Mouse (Mus musculus) heart, postnatal 0 days (tissue): ENCODE data around the gene Anp32e. TPM values are rescaled to one million over a fixed set of nuclear protein-coding genes. Genes with fewer than 3 reads are reported as not detected.

Experiments used
- ATAC-seq: fragments of 200-750 bp; cut with Nextera tagmentation; 2 replicates; pipeline ENCODE4 v1.8.0; 2017; ENCODE audit warnings: low read depth, moderate number of reproducible peaks, moderate library complexity; ENCODE audit not compliant: insufficient read depth
- DNase-seq: peaks from one replicate; pipeline ENCODE4 v3.0.0-alpha.2; 2016; ENCODE audit warnings: low spot score
- H3K27ac ChIP-seq: fragments of 300-500 bp; sonication (generic); 2 replicates; pipeline ENCODE4 v1.5.1; 2014; ENCODE audit warnings: low read depth, mild to moderate bottlenecking
- H3K27me3 ChIP-seq: fragments of 300-500 bp; sonication (generic); 2 replicates; pipeline ENCODE4 v1.6.1; 2014; ENCODE audit warnings: low read length, mixed read lengths; ENCODE audit not compliant: control insufficient read depth, insufficient read depth
- H3K36me3 ChIP-seq: fragments of 300-500 bp; sonication (generic); replicated peaks from 2 replicates; pipeline ENCODE4 v1.6.1; 2014; ENCODE audit warnings: low read length, mixed read lengths; ENCODE audit not compliant: control insufficient read depth, insufficient read depth
- H3K4me1 ChIP-seq: fragments of 300-500 bp; sonication (generic); 2 replicates; pipeline ENCODE4 v1.6.1; 2014; ENCODE audit warnings: antibody characterized with exemption; ENCODE audit not compliant: control insufficient read depth, insufficient read depth
- H3K4me2 ChIP-seq: fragments of 300-500 bp; sonication (generic); 2 replicates; pipeline ENCODE4 v1.6.1; 2014; ENCODE audit warnings: low read depth, mild to moderate bottlenecking, low read length, moderate library complexity
- H3K4me3 ChIP-seq: fragments of 300-500 bp; sonication (generic); 2 replicates; pipeline ENCODE4 v1.5.1; 2014; ENCODE audit warnings: low read depth, low read length
- H3K9ac ChIP-seq: fragments of 300-500 bp; sonication (generic); replicated peaks from 2 replicates; pipeline ENCODE4 v1.6.1; 2014; ENCODE audit warnings: low read depth, low read length, mixed read lengths
- H3K9me3 ChIP-seq: fragments of 300-500 bp; sonication (generic); replicated peaks from 2 replicates; pipeline ENCODE4 v1.6.1; 2016; ENCODE audit warnings: low read length; ENCODE audit not compliant: control insufficient read depth
- CTCF ChIP-seq: IDR thresholded peaks from 2 replicates; pipeline ENCODE4 v1.5.1; 2016; ENCODE audit warnings: antibody characterized with exemption, control low read depth, low read depth
- EP300 ChIP-seq: IDR thresholded peaks from 2 replicates; pipeline ENCODE4 v1.6.1; 2016; ENCODE audit warnings: antibody characterized with exemption, low read depth
- WGBS: fragments of 180-500 bp; shearing (Covaris S2); extraction: QIAGEN DNeasy Blood & Tissue Kit; methylation state at CpG from one replicate; pipeline ENCODE4 v1.1.7; 2014; 5-methylcytosine and 5-hydroxymethylcytosine counted together
- polyA plus RNA-seq: library from polyadenylated mRNA; unstranded; fragments of >200 nt; fragmentation: Nextera tagmentation; extraction: Ambion mirVana; gene quantifications from 2 replicates; pipeline ENCODE4 v1.2.1, GENCODE M21; 2015
- total RNA-seq: library from RNA; depleted of rRNA; stranded (reverse); fragments of >200 nt; gene quantifications from 2 replicates; pipeline ENCODE4 v1.2.3, GENCODE M21; 2014; ENCODE audit warnings: low replicate concordance

Anp32e gene
- total and polyA plus RNA-seq, 2 experiments from 2014 or later = 25.9 to 118 TPM

DNA sequence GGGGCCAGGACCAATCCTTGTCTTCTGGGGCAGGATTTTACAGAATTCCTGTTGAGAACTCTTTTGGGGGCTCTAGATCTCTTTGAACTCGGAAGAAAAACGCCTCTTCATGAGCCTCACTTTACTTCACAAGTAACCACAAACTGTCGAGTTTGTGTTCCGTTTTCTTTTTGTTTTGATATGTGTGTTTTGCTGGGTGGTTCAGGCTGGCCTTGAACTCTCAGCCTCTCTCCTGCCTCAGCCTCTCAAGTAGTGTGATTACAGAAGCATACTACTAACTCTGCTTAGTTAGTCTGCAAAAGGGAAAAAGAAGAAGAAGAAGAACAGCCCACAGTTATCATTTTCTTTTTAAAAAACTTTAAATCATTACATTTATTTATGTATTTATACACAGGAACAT lies 4.9 kb upstream of the Anp32e start:
- TF ChIP-seq EP300 = no peak
- TF ChIP-seq CTCF = no peak
- Histone ChIP-seq H3K9ac (no peak overlapping the region), H3K27me3 (no peaks in the 10 kb centered on the region), H3K27ac (peak overlapping the region; percentile 6; the same call in 1 of the 2 replicates), H3K36me3 (no peaks in the 10 kb centered on the region), H3K4me1 (no peaks in the 10 kb centered on the region; the same call in 1 of the 2 replicates), H3K4me2 (no peak overlapping the region), H3K9me3 (no peaks in the 10 kb centered on the region), H3K4me3 (no peak overlapping the region)
- DNase-seq (no peak), ATAC-seq (no peak)
- 53% methylated on average over 4 of the region's 4 CpGs for WGBS

DNA sequence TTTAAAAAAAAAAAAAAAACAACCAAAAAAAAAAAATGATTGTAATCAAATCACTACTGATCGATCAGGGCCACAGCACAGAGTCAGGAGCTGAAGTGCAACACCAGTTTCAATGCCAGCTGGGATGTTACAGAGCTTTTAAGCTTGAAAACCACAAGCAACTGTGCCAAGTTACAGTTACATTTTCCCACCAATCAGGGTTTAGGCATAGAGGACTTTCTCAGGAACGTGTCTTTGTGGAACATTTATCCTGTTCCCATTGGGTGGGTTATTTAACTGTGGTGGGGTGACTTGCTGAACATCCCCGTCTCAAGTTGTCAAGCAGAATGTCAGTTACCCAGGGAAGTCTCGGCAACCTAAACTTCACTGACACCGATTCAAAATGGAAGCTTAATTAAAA lies 4.0 kb upstream of the Anp32e start:
- Histone ChIP-seq H3K27me3 (no peaks in the 10 kb centered on the region), H3K36me3 (no peaks in the 10 kb centered on the region), H3K9ac (no peak overlapping the region), H3K9me3 (no peaks in the 10 kb centered on the region), H3K4me1 (no peaks in the 10 kb centered on the region; the same call in 1 of the 2 replicates), H3K4me2 (no peak overlapping the region), H3K4me3 (no peak overlapping the region), H3K27ac (no peak overlapping the region; the same call in 1 of the 2 replicates)
- WGBS = 71% methylated on average over 5 of the region's 5 CpGs
- no peak for ATAC-seq
- no peak for DNase-seq
- no peak for TF ChIP-seq CTCF
- TF ChIP-seq EP300 = no peak

DNA sequence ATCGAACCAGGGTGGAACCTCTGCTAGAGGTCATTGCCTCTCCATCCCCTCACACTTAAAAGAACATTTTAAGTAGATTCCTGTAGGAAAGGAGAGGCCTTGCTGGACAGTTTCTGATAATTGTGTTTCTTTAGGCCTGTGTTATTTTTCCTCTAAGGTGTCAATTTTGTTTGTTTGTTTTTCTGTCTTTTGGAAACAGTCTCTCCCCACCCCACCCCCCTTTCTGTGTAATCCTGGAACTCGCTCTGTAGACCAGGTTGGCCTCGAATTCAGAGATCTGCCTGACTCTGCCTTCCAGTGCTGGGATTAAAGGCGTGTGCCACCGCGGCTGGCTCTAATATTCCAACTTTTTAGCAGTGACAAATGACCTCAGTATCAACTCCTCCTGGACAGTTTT lies 787 bp upstream of the Anp32e start:
- H3K4me2 ChIP-seq = peak overlapping the region; percentile 76
- peak overlapping the region; percentile 74 for H3K4me3 ChIP-seq
- peaks cover 6% of the 10 kb centered on the region; the same call in 1 of the 2 replicates for H3K4me1 ChIP-seq
- ATAC-seq (no peak), DNase-seq (no peak)
- no peaks in the 10 kb centered on the region for H3K27me3 ChIP-seq
- no peaks in the 10 kb centered on the region for H3K9me3 ChIP-seq
- peak overlapping the region; percentile 53 for H3K9ac ChIP-seq
- H3K27ac ChIP-seq = peak overlapping the region; percentile 82
- 31% methylated on average over 6 of the region's 6 CpGs for WGBS
- H3K36me3 ChIP-seq = 0 out of 2 replicates have a peak, but pooled peaks cover 2% of the 10 kb centered on the region
- TF ChIP-seq EP300 (no peak), CTCF (no peak)

DNA sequence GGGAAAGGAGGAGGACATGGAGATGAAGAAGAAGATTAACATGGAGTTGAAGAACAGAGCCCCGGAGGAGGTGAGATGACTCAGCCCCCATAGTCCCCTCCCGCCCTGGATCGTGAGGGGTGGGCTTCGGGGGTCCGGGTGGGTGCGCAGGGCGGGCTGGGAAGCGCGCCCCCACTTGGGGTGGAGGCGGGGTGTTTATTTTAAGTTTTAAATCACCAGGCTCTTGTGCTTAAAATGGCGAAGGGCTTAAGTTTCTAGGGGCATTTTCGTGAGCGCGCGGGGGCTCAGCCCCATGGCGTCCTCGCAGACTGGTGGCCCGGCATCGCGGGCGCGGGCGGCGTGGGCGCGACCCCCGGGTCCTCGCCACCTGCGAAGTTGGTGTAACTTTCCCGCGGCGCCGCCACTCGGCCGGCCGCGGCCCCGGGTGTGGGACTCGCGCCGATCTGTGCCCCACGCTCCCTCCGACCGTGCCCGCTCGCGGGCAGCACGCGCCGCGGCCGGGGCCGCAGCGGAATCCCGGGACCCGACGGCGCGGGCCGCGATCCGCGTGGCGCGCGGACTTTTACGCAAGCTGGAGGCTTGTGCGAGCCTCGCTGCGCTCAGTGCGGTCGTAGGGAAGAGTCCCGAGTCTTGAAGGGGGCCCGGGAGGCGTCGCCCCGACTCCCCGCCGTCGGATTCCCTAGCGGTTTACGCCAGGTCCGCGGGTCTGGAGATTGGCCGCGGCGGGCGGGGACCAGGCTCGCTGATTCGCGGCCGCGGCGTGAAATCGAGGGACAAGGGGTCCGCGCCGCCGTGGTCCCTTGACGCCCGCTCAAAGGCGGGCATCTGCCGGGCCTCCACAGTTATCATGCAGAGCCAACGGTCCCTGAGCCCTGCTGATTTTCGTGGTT lies 780 bp downstream of the Anp32e start:
- no peaks in the 10 kb centered on the region for H3K27me3 ChIP-seq
- peaks cover 6% of the 10 kb centered on the region; the same call in 1 of the 2 replicates for H3K4me1 ChIP-seq
- ATAC-seq (peak; percentile 9; the same call in 1 of the 2 replicates), DNase-seq (peak; percentile 41)
- peak overlapping the region; percentile 94 for H3K27ac ChIP-seq
- no peaks in the 10 kb centered on the region for H3K9me3 ChIP-seq
- TF ChIP-seq EP300 = no peak
- TF ChIP-seq CTCF = no peak
- H3K36me3 ChIP-seq = peaks cover 17% of the 10 kb centered on the region
- H3K4me3 ChIP-seq = peak overlapping the region; percentile 74
- H3K9ac ChIP-seq = peak overlapping the region; percentile 97
- H3K4me2 ChIP-seq = peak overlapping the region; percentile 79
- whole genome bisulfite sequencing = under 1% methylated on average over 103 of the region's 105 CpGs

DNA sequence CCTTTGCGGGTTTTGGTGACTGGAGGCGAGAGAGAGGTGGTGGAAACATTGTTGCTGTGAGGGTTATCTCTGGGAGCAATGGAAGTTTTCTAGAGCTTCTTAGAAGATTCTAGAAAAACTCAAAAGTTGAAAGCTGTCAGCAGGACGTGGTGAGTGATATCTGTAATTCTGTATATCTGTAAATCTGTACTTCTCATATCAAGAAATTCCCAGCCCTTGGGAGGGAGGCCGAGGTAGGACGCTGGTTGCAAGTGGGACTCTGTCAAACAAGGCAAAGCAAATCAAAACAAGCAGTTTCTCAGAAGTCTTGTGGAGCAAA lies 1.4 kb downstream of the Anp32e start:
- Histone ChIP-seq H3K4me1 (peaks cover 6% of the 10 kb centered on the region; the same call in 1 of the 2 replicates), H3K36me3 (peaks cover 22% of the 10 kb centered on the region), H3K27me3 (no peaks in the 10 kb centered on the region), H3K4me2 (peak overlapping the region; percentile 79), H3K9ac (peak overlapping the region; percentile 97), H3K27ac (peak overlapping the region; percentile 94), H3K9me3 (no peaks in the 10 kb centered on the region), H3K4me3 (peak overlapping the region; percentile 74)
- DNase-seq (peak; percentile 13), ATAC-seq (no peak)
- no peak for TF ChIP-seq EP300
- no peak for TF ChIP-seq CTCF
- WGBS = 1% methylated on average over 5 of the region's 5 CpGs
